Mouse (Mus musculus): ENCODE results near the gene Zfr. TPM values are rescaled to one million over a fixed set of nuclear protein-coding genes. Genes with fewer than 3 reads are reported as not detected.

The Zfr gene
- total and polyA plus RNA-seq, 2 experiments from 2014 or later, result 212 to 300 TPM

- ATAC-seq (ENCODE audit: low FRiP score), result no peak
- 91% methylated on average over 9 of the region's 9 CpGs for WGBS
- no peak overlapping the region for H3K9ac ChIP-seq (replicated peaks; ENCODE audit: low read length, poor library complexity, severe bottlenecking)
- no peaks in the 10 kb centered on the region for H3K36me3 ChIP-seq (ENCODE audit: insufficient read depth, low read length)
- no peak for TF ChIP-seq CTCF (IDR thresholded peaks at IDR 0.05)
- no peak for DNase-seq (ENCODE audit: low spot score)
- H3K27ac ChIP-seq (ENCODE audit: low read depth, low read length), result no peak overlapping the region
- no peak overlapping the region for H3K4me2 ChIP-seq (ENCODE audit: low read depth, low read length, poor library complexity, severe bottlenecking)
- H3K27me3 ChIP-seq (ENCODE audit: insufficient read depth, low read length), result no peaks in the 10 kb centered on the region
- H3K4me3 ChIP-seq (ENCODE audit: low read depth, low read length), result no peak overlapping the region
- peaks cover 12% of the 10 kb centered on the region; the same call in 1 of the 2 replicates for H3K4me1 ChIP-seq (ENCODE audit: insufficient read depth, low read length)
- H3K9me3 ChIP-seq (ENCODE audit: low read length), result no peaks in the 10 kb centered on the region
These were observed 26.5 kb upstream of the Zfr start for GRCm38 (mm10) chr15:12090981-12091669.

- no peak for DNase-seq (ENCODE audit: low spot score)
These were observed 25.7 kb upstream of the Zfr start for GRCm38 (mm10) chr15:12091781-12092458.

GRCm38 (mm10) chr15:12093026-12093960, 24.3 kb upstream of the Zfr start:
- 0 out of 2 replicates have a peak, but pooled peaks have one; percentile 1 for TF ChIP-seq CTCF (IDR thresholded peaks at IDR 0.05)
- Histone ChIP-seq H3K4me1 (ENCODE audit: insufficient read depth, low read length) (peaks cover 12% of the 10 kb centered on the region; the same call in 1 of the 2 replicates), H3K9me3 (ENCODE audit: low read length) (no peaks in the 10 kb centered on the region), H3K4me3 (ENCODE audit: low read depth, low read length) (no peak overlapping the region), H3K27ac (ENCODE audit: low read depth, low read length) (peak overlapping the region; percentile 92), H3K36me3 (ENCODE audit: insufficient read depth, low read length) (no peaks in the 10 kb centered on the region), H3K27me3 (ENCODE audit: insufficient read depth, low read length) (no peaks in the 10 kb centered on the region), H3K9ac (replicated peaks; ENCODE audit: low read length, poor library complexity, severe bottlenecking) (peak overlapping the region; percentile 39), H3K4me2 (ENCODE audit: low read depth, low read length, poor library complexity, severe bottlenecking) (no peak overlapping the region; the same call in 1 of the 2 replicates)
- WGBS, result 34% methylated on average over 25 of the region's 25 CpGs
- peak; percentile 89 for DNase-seq (ENCODE audit: low spot score)
- peak; percentile 94 for ATAC-seq (ENCODE audit: low FRiP score)

More at GRCm38 (mm10) chr15:12091781-12092458, 25.7 kb upstream of the Zfr start:
- Histone ChIP-seq H3K4me2 (ENCODE audit: low read depth, low read length, poor library complexity, severe bottlenecking) (no peak overlapping the region), H3K27ac (ENCODE audit: low read depth, low read length) (no peak overlapping the region), H3K9ac (replicated peaks; ENCODE audit: low read length, poor library complexity, severe bottlenecking) (no peak overlapping the region), H3K4me1 (ENCODE audit: insufficient read depth, low read length) (peaks cover 12% of the 10 kb centered on the region; the same call in 1 of the 2 replicates), H3K4me3 (ENCODE audit: low read depth, low read length) (no peak overlapping the region), H3K9me3 (ENCODE audit: low read length) (no peaks in the 10 kb centered on the region), H3K36me3 (ENCODE audit: insufficient read depth, low read length) (no peaks in the 10 kb centered on the region), H3K27me3 (ENCODE audit: insufficient read depth, low read length) (no peaks in the 10 kb centered on the region)
- no peak for ATAC-seq (ENCODE audit: low FRiP score)
- peak; percentile 73 for TF ChIP-seq CTCF (IDR thresholded peaks at IDR 0.05)
- 62% methylated on average over 10 of the region's 10 CpGs for WGBS

GRCm38 (mm10) chr15:12093961-12094566, 23.6 kb upstream of the Zfr start:
- Histone ChIP-seq H3K4me3 (ENCODE audit: low read depth, low read length) (no peak overlapping the region), H3K27me3 (ENCODE audit: insufficient read depth, low read length) (no peaks in the 10 kb centered on the region), H3K4me1 (ENCODE audit: insufficient read depth, low read length) (peaks cover 12% of the 10 kb centered on the region; the same call in 1 of the 2 replicates), H3K9me3 (ENCODE audit: low read length) (no peaks in the 10 kb centered on the region), H3K36me3 (ENCODE audit: insufficient read depth, low read length) (no peaks in the 10 kb centered on the region), H3K9ac (replicated peaks; ENCODE audit: low read length, poor library complexity, severe bottlenecking) (no peak overlapping the region), H3K4me2 (ENCODE audit: low read depth, low read length, poor library complexity, severe bottlenecking) (no peak overlapping the region; the same call in 1 of the 2 replicates), H3K27ac (ENCODE audit: low read depth, low read length) (peak overlapping the region; percentile 92)
- WGBS, result 35% methylated on average over 4 of the region's 4 CpGs
- ATAC-seq (ENCODE audit: low FRiP score), result peak; percentile 2; the same call in 1 of the 2 replicates
- no peak for DNase-seq (ENCODE audit: low spot score)
- TF ChIP-seq CTCF (IDR thresholded peaks at IDR 0.05), result no peak

GRCm38 (mm10) chr15:12096447-12096846, 21.2 kb upstream of the Zfr start:
- 73% methylated on average over 4 of the region's 4 CpGs for whole genome bisulfite sequencing
- Histone ChIP-seq H3K36me3 (ENCODE audit: insufficient read depth, low read length) (no peaks in the 10 kb centered on the region), H3K27me3 (ENCODE audit: insufficient read depth, low read length) (no peaks in the 10 kb centered on the region), H3K4me3 (ENCODE audit: low read depth, low read length) (no peak overlapping the region), H3K4me1 (ENCODE audit: insufficient read depth, low read length) (peaks cover 12% of the 10 kb centered on the region; the same call in 1 of the 2 replicates), H3K9me3 (ENCODE audit: low read length) (no peaks in the 10 kb centered on the region), H3K4me2 (ENCODE audit: low read depth, low read length, poor library complexity, severe bottlenecking) (no peak overlapping the region), H3K9ac (replicated peaks; ENCODE audit: low read length, poor library complexity, severe bottlenecking) (no peak overlapping the region), H3K27ac (ENCODE audit: low read depth, low read length) (no peak overlapping the region)
- no peak for DNase-seq (ENCODE audit: low spot score)
- ATAC-seq (ENCODE audit: low FRiP score), result no peak
- no peak for TF ChIP-seq CTCF (IDR thresholded peaks at IDR 0.05)

Measured in midbrain, postnatal 0 days (tissue).